Mouse (Mus musculus) liver, postnatal 0 days (tissue): ENCODE results near the gene Celf3.

ENCODE experiments used
- CTCF ChIP-seq: sonication (generic); IDR thresholded peaks from 2 replicates; pipeline ENCODE4 v1.5.1; 2016; ENCODE audit warnings: antibody characterized with exemption, low read depth
- EP300 ChIP-seq: IDR thresholded peaks from 2 replicates; pipeline ENCODE4 v1.6.1; 2016; ENCODE audit warnings: antibody characterized with exemption, low read depth, mild to moderate bottlenecking

GRCm38 (mm10) chr3:94526731-94527130, 48.6 kb downstream of the Celf3 start:
- TF ChIP-seq CTCF: no peak
- TF ChIP-seq EP300: no peak
